Mouse (Mus musculus) retina, postnatal 7 days (tissue): Measurements from ENCODE around the gene Eps8l1.
A peak's percentile ranks its signal among the peaks of the same experiment; 100 is the strongest.

Experiments used
- DNase-seq: peaks from one replicate; pipeline ENCODE4 v3.0.0-alpha.2; 2012; ENCODE audit warnings: low read depth, low spot score

Gene Eps8l1

GRCm38 (mm10) chr7:4508739-4509116 lies 48.3 kb downstream of the Eps8l1 start:
- DNase-seq, result no peak

GRCm38 (mm10) chr7:4509863-4510608 lies 49.6 kb downstream of the Eps8l1 start:
- DNase-seq, result peak; percentile 77

GRCm38 (mm10) chr7:4511489-4512224 lies 51.2 kb downstream of the Eps8l1 start:
- no peak for DNase-seq

- peak; percentile 72 for DNase-seq
Observed at GRCm38 (mm10) chr7:4513236-4513635, 52.8 kb downstream of the Eps8l1 start.

GRCm38 (mm10) chr7:4513829-4514712 lies 53.6 kb downstream of the Eps8l1 start:
- DNase-seq, result no peak

- DNase-seq, result no peak
Observed at GRCm38 (mm10) chr7:4515853-4516252, 55.4 kb downstream of the Eps8l1 start.

- no peak for DNase-seq
Observed at GRCm38 (mm10) chr7:4516332-4517050, 56.0 kb downstream of the Eps8l1 start, which contains the start of gene Tnnt1. Tnnt1 (minus strand) TSS chr7:4516382.

- DNase-seq, result no peak
Observed at GRCm38 (mm10) chr7:4518487-4518886, 58.0 kb downstream of the Eps8l1 start.

- DNase-seq, result no peak
Observed at GRCm38 (mm10) chr7:4521231-4522003, 60.9 kb downstream of the Eps8l1 start.

GRCm38 (mm10) chr7:4522292-4522691 lies 61.8 kb downstream of the Eps8l1 start:
- no peak for DNase-seq

- no peak for DNase-seq
Observed at GRCm38 (mm10) chr7:4523205-4524130, 63.0 kb downstream of the Eps8l1 start.

- DNase-seq, result peak; percentile 75
Observed at GRCm38 (mm10) chr7:4524212-4524922, 63.9 kb downstream of the Eps8l1 start, which contains the start of gene Tnni3. Tnni3 (minus strand) TSS chr7:4524229.

- peak; percentile 66 for DNase-seq
Observed at GRCm38 (mm10) chr7:4526341-4527301, 66.1 kb downstream of the Eps8l1 start.

- no peak for DNase-seq
Observed at GRCm38 (mm10) chr7:4527302-4527689, 66.8 kb downstream of the Eps8l1 start.
